Mouse (Mus musculus) olfactory bulb, adult 2 months (tissue): ENCODE results near the gene Zdhhc3.

Source experiments
- CTCF ChIP-seq: fragments of 200-500 bp; IDR thresholded peaks from 2 replicates; pipeline ENCODE4 v1.5.1; 2012; ENCODE audit warnings: low read depth, mild to moderate bottlenecking, low read length, moderate library complexity; ENCODE audit not compliant: insufficient read depth
- POLR2A ChIP-seq: fragments of 200-500 bp; IDR thresholded peaks from 2 replicates; pipeline ENCODE4 v1.6.1; 2012; ENCODE audit warnings: mild to moderate bottlenecking, low read depth, low read length, moderate library complexity; ENCODE audit not compliant: insufficient read depth

- TF ChIP-seq POLR2A = no peak
- TF ChIP-seq CTCF = no peak
Observed at GRCm38 (mm10) chr9:123103425-123103824, 9.6 kb downstream of the Zdhhc3 start.
